Mouse (Mus musculus) heart, postnatal 0 days (tissue): Measurements from ENCODE around the gene 1700088E04Rik. TPM values are rescaled to one million over a fixed set of nuclear protein-coding genes. Genes with fewer than 3 reads are reported as not detected.

Source experiments
- ATAC-seq: fragments of 200-750 bp; cut with Nextera tagmentation; 2 replicates; pipeline ENCODE4 v1.8.0; 2017; ENCODE audit warnings: low read depth, moderate number of reproducible peaks, moderate library complexity; ENCODE audit not compliant: insufficient read depth
- DNase-seq: peaks from one replicate; pipeline ENCODE4 v3.0.0-alpha.2; 2016; ENCODE audit warnings: low spot score
- H3K27ac ChIP-seq: fragments of 300-500 bp; sonication (generic); 2 replicates; pipeline ENCODE4 v1.5.1; 2014; ENCODE audit warnings: low read depth, mild to moderate bottlenecking
- H3K27me3 ChIP-seq: fragments of 300-500 bp; sonication (generic); 2 replicates; pipeline ENCODE4 v1.6.1; 2014; ENCODE audit warnings: low read length, mixed read lengths; ENCODE audit not compliant: control insufficient read depth, insufficient read depth
- H3K36me3 ChIP-seq: fragments of 300-500 bp; sonication (generic); replicated peaks from 2 replicates; pipeline ENCODE4 v1.6.1; 2014; ENCODE audit warnings: low read length, mixed read lengths; ENCODE audit not compliant: control insufficient read depth, insufficient read depth
- H3K4me1 ChIP-seq: fragments of 300-500 bp; sonication (generic); 2 replicates; pipeline ENCODE4 v1.6.1; 2014; ENCODE audit warnings: antibody characterized with exemption; ENCODE audit not compliant: control insufficient read depth, insufficient read depth
- H3K4me2 ChIP-seq: fragments of 300-500 bp; sonication (generic); 2 replicates; pipeline ENCODE4 v1.6.1; 2014; ENCODE audit warnings: low read depth, mild to moderate bottlenecking, low read length, moderate library complexity
- H3K4me3 ChIP-seq: fragments of 300-500 bp; sonication (generic); 2 replicates; pipeline ENCODE4 v1.5.1; 2014; ENCODE audit warnings: low read depth, low read length
- H3K9ac ChIP-seq: fragments of 300-500 bp; sonication (generic); replicated peaks from 2 replicates; pipeline ENCODE4 v1.6.1; 2014; ENCODE audit warnings: low read depth, low read length, mixed read lengths
- H3K9me3 ChIP-seq: fragments of 300-500 bp; sonication (generic); replicated peaks from 2 replicates; pipeline ENCODE4 v1.6.1; 2016; ENCODE audit warnings: low read length; ENCODE audit not compliant: control insufficient read depth
- CTCF ChIP-seq: IDR thresholded peaks from 2 replicates; pipeline ENCODE4 v1.5.1; 2016; ENCODE audit warnings: antibody characterized with exemption, control low read depth, low read depth
- EP300 ChIP-seq: IDR thresholded peaks from 2 replicates; pipeline ENCODE4 v1.6.1; 2016; ENCODE audit warnings: antibody characterized with exemption, low read depth
- WGBS: fragments of 180-500 bp; shearing (Covaris S2); extraction: QIAGEN DNeasy Blood & Tissue Kit; methylation state at CpG from one replicate; pipeline ENCODE4 v1.1.7; 2014; 5-methylcytosine and 5-hydroxymethylcytosine counted together
- polyA plus RNA-seq: library from polyadenylated mRNA; unstranded; fragments of >200 nt; fragmentation: Nextera tagmentation; extraction: Ambion mirVana; gene quantifications from 2 replicates; pipeline ENCODE4 v1.2.1, GENCODE M21; 2015
- total RNA-seq: library from RNA; depleted of rRNA; stranded (reverse); fragments of >200 nt; gene quantifications from 2 replicates; pipeline ENCODE4 v1.2.3, GENCODE M21; 2014; ENCODE audit warnings: low replicate concordance

1700088E04Rik gene
- total and polyA plus RNA-seq, 2 experiments from 2014 or later, result 10.7 TPM; not detected in 1

- DNase-seq (peak; percentile 49), ATAC-seq (peak; percentile 79)
- H3K27me3 ChIP-seq, result no peaks in the 10 kb centered on the region
- H3K9me3 ChIP-seq, result no peaks in the 10 kb centered on the region
- peak within 1 kb of the TSS; percentile 98 for H3K4me2 ChIP-seq
- peak within 1 kb of the TSS; percentile 71 for H3K4me3 ChIP-seq
- peaks cover 11% of the 10 kb centered on the region for H3K36me3 ChIP-seq
- WGBS, result under 1% methylated on average over 60 of the region's 85 CpGs
- H3K4me1 ChIP-seq, result 0 out of 2 replicates have a peak, but pooled peaks cover 15% of the 10 kb centered on the region
- peak within 1 kb of the TSS; percentile 93 for H3K9ac ChIP-seq
- TF ChIP-seq CTCF, result no peak
- no peak for TF ChIP-seq EP300
- peak within 1 kb of the TSS; percentile 96 for H3K27ac ChIP-seq
These were observed 32.4 kb downstream of the 1700088E04Rik start, which contains the start of gene Micall1 for GRCm38 (mm10) chr15:79108421-79109320. Gene Micall1 (plus strand): TSS chr15:79108898.

- no peak for DNase-seq
- Histone ChIP-seq H3K4me3 (peak overlapping the region; percentile 71; the same call in 1 of the 2 replicates), H3K4me2 (peak overlapping the region; percentile 98), H3K9me3 (no peaks in the 10 kb centered on the region), H3K27me3 (no peaks in the 10 kb centered on the region), H3K9ac (peak overlapping the region; percentile 93), H3K4me1 (0 out of 2 replicates have a peak, but pooled peaks cover 15% of the 10 kb centered on the region), H3K36me3 (peaks cover 6% of the 10 kb centered on the region), H3K27ac (peak overlapping the region; percentile 96)
- ATAC-seq, result no peak
- WGBS, result 20% methylated on average over 7 of the region's 7 CpGs
- TF ChIP-seq EP300 (no peak), CTCF (no peak)
These were observed 33.1 kb downstream of the 1700088E04Rik start for GRCm38 (mm10) chr15:79107966-79108365.

DNA sequence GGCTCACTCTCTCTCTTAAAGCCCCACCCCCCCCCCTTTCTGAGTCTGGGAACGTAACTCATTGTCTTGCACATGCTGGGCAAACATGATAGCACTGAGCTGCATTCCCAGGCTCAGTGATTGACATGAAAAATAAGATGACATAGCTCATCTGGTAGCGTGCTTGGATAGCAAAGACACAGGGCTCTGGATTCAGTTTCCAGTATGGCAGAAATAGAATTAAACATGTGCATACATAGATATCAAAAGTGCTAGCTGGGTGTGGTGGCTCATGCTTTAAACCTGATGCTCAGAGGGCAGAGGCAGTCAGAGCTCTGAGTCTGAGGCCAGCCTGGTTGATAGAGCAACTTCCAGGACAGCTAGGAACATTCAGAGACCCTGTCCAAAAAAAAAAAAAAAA, 35.2 kb downstream of the 1700088E04Rik start:
- Histone ChIP-seq H3K4me1 (peaks cover 18% of the 10 kb centered on the region), H3K4me2 (no peak overlapping the region), H3K27me3 (no peaks in the 10 kb centered on the region), H3K36me3 (no peaks in the 10 kb centered on the region), H3K4me3 (no peak overlapping the region), H3K9ac (no peak overlapping the region), H3K27ac (no peak overlapping the region), H3K9me3 (no peaks in the 10 kb centered on the region)
- WGBS, result 29% methylated on average over 2 of the region's 2 CpGs
- DNase-seq (no peak), ATAC-seq (no peak)
- no peak for TF ChIP-seq EP300
- TF ChIP-seq CTCF, result no peak

GRCm38 (mm10) chr15:79103264-79103663, 37.8 kb downstream of the 1700088E04Rik start:
- peaks cover 37% of the 10 kb centered on the region for H3K4me1 ChIP-seq
- H3K9me3 ChIP-seq, result no peaks in the 10 kb centered on the region
- no peaks in the 10 kb centered on the region for H3K27me3 ChIP-seq
- ATAC-seq, result no peak
- no peak overlapping the region for H3K4me3 ChIP-seq
- H3K27ac ChIP-seq, result no peak overlapping the region
- no peak for DNase-seq
- no peak overlapping the region for H3K4me2 ChIP-seq
- H3K9ac ChIP-seq, result no peak overlapping the region
- no peak for TF ChIP-seq CTCF
- TF ChIP-seq EP300, result no peak
- 75% methylated on average over 10 of the region's 10 CpGs for WGBS
- H3K36me3 ChIP-seq, result no peaks in the 10 kb centered on the region

DNA sequence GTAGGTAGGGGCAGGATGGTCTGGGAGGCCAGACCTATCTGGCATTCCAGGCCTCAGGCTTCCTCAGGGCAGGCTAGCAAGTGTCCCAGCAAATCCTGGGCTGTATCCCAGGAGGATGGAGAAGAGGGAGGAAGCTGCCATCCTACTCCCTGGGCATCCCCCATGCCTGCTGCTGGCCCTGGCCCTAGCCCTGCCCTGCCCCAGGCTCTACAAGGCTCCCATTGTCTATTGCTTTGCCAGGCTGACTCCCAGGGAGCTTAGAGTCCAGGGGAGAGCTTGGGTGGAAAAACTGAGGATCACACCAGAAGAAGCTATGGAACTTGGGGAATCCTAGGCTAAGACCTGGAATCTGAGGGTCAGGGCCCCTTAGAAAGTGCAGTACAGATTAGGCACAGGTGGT, 39.5 kb downstream of the 1700088E04Rik start:
- Histone ChIP-seq H3K36me3 (no peaks in the 10 kb centered on the region), H3K27ac (no peak overlapping the region), H3K9me3 (no peaks in the 10 kb centered on the region), H3K27me3 (no peaks in the 10 kb centered on the region), H3K4me2 (no peak overlapping the region), H3K9ac (0 out of 2 replicates have a peak overlapping the region, but pooled peaks have one; percentile 4), H3K4me3 (no peak overlapping the region), H3K4me1 (peaks cover 51% of the 10 kb centered on the region)
- no peak for DNase-seq
- TF ChIP-seq CTCF, result no peak
- ATAC-seq, result no peak
